In the genomic region with DNA sequence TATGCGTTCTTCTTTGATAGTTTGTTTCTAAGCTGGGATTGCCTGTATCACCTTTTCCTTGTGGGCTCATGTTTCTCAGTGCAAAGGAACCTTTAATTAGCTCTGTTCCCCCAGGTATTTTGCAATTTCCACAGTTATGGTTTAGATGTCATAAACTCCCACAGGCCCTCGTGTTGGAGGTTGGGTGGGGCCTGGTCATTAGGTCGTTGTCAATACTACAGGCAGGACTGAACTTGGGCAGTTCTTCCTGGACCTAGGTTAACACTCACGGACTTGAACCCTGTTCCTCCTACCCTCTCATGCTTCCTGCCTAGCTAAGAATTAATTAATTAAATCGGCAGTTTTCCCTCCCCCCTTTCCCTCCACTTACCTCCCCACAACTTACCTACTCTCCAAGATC, we compare ENCODE assay signal across 23 mouse cellular contexts.
DNase-seq lines count a peak whose midpoint lies in the region; ATAC-seq and TF ChIP-seq lines count a peak whose summit lies in the region.
"Had no signal": no experiment of that assay in that cellular context is flagged by ENCODE, and none has a peak within 500 bp of the region (broad histone marks: within the 10 kb centered on the region; RNA-seq: fewer than 3 reads in every experiment).

No protein-coding gene starts in this region.

- H3K4me1 ChIP-seq in heart, embryonic 10.5 days = peaks cover 6% of the 10 kb centered on the region; the same call in 1 of the 2 replicates
- H3K4me1 ChIP-seq in intestine, embryonic 16.5 days (ENCODE audit: control insufficient read depth, insufficient read depth, low read length) = peaks cover 13% of the 10 kb centered on the region; the same call in 1 of the 2 replicates
- H3K4me1 ChIP-seq: embryonic facial prominence, embryonic 12.5 days had no signal

- no peak for TF ChIP-seq POLR2A in myocyte (IDR thresholded peaks at IDR 0.05; ENCODE audit: insufficient read length, low read depth)

- H3K4me3 ChIP-seq in heart, embryonic 10.5 days = no peak overlapping the region
- no peak overlapping the region for H3K4me3 ChIP-seq in intestine, embryonic 16.5 days (ENCODE audit: low read length)
- no peak overlapping the region for H3K4me3 ChIP-seq in myocyte
- H3K4me3 ChIP-seq: embryonic facial prominence, embryonic 12.5 days; embryonic facial prominence, embryonic 15.5 days; erythroblast, embryonic 14.5 days; forebrain, embryonic 10.5 days; forebrain, embryonic 12.5 days had no signal

- WGBS in heart, embryonic 10.5 days = 72% methylated on average over 5 of the region's 5 CpGs
- WGBS in intestine, embryonic 16.5 days = 63% methylated on average over 5 of the region's 5 CpGs

- no peak overlapping the region for H3K4me2 ChIP-seq in intestine, embryonic 16.5 days (ENCODE audit: low read depth, low read length)
- peak overlapping the region; percentile 36 for H3K4me2 ChIP-seq in myocyte (ENCODE audit: low read depth)
- H3K4me2 ChIP-seq: embryonic facial prominence, embryonic 12.5 days; embryonic facial prominence, embryonic 15.5 days; forebrain, embryonic 12.5 days had no signal

- H3K9me3 ChIP-seq in heart, embryonic 10.5 days = no peaks in the 10 kb centered on the region
- H3K9me3 ChIP-seq in intestine, embryonic 16.5 days (ENCODE audit: control insufficient read depth, low read length) = no peaks in the 10 kb centered on the region
- H3K9me3 ChIP-seq: embryonic facial prominence, embryonic 12.5 days; embryonic facial prominence, embryonic 15.5 days; forebrain, embryonic 10.5 days; forebrain, embryonic 12.5 days had no signal

- H3ac ChIP-seq in myocyte (ENCODE audit: control insufficient read depth, insufficient read length) = no peak overlapping the region

- peak; percentile 11 for DNase-seq in heart, embryonic 10.5 days (ENCODE audit: low spot score)
- no peak for DNase-seq in heart, postnatal 14 days
- DNase-seq in urinary bladder, adult 18-20 months (ENCODE audit: low spot score in 2 of 2) = no peak
- DNase-seq in layer of hippocampus, adult 9-10 months (ENCODE audit: low spot score) = no peak
- DNase-seq: adrenal gland, adult 2 months; adrenal gland, postnatal 10 days; adrenal gland, postnatal 25 days; cerebellum, adult 11 months; cerebellum, adult 18-20 months; cerebellum, adult 8-10 months; cerebellum, adult 9-11 months; cerebellum, postnatal 14 days; cerebellum, postnatal 36 days; embryo, embryonic 11 days had no signal

- H3K36me3 ChIP-seq in heart, embryonic 10.5 days = no peaks in the 10 kb centered on the region
- H3K36me3 ChIP-seq in intestine, embryonic 16.5 days (ENCODE audit: control insufficient read depth, insufficient read depth, low read length) = no peaks in the 10 kb centered on the region
- H3K36me3 ChIP-seq in myocyte (ENCODE audit: control insufficient read depth, insufficient read depth) = no peaks in the 10 kb centered on the region
- H3K36me3 ChIP-seq: embryonic facial prominence, embryonic 12.5 days; embryonic facial prominence, embryonic 15.5 days; forebrain, embryonic 10.5 days; forebrain, embryonic 12.5 days had no signal

- no peak overlapping the region for H3K27ac ChIP-seq in heart, embryonic 10.5 days
- no peak overlapping the region for H3K27ac ChIP-seq in intestine, embryonic 16.5 days (ENCODE audit: low read length)
- H3K27ac ChIP-seq: embryonic facial prominence, embryonic 12.5 days; embryonic facial prominence, embryonic 15.5 days; forebrain, embryonic 10.5 days; forebrain, embryonic 12.5 days had no signal

- peaks cover 5% of the 10 kb centered on the region; the same call in 1 of the 2 replicates for H3K27me3 ChIP-seq in heart, embryonic 10.5 days (ENCODE audit: insufficient read depth, poor library complexity, severe bottlenecking)
- H3K27me3 ChIP-seq in intestine, embryonic 16.5 days (replicated peaks; ENCODE audit: control insufficient read depth, insufficient read depth, low read length) = no peaks in the 10 kb centered on the region
- no peaks in the 10 kb centered on the region for H3K27me3 ChIP-seq in myocyte (ENCODE audit: control insufficient read depth, insufficient read depth, insufficient read length)
- H3K27me3 ChIP-seq: embryonic facial prominence, embryonic 12.5 days; embryonic facial prominence, embryonic 15.5 days; forebrain, embryonic 12.5 days had no signal

- intact Hi-C loops in heart, postnatal 14 days (cut with DNase I) = no loop called here

- ATAC-seq in intestine, embryonic 16.5 days = peak; percentile 83
- ATAC-seq: forebrain, embryonic 14.5 days; forebrain, embryonic 16.5 days had no signal

- no peaks in the 10 kb centered on the region for H3K79me2 ChIP-seq in myocyte (ENCODE audit: control insufficient read depth, insufficient read depth)

- no peak overlapping the region for H3K9ac ChIP-seq in intestine, embryonic 16.5 days (ENCODE audit: low read depth, low read length)
- H3K9ac ChIP-seq: embryonic facial prominence, embryonic 12.5 days; embryonic facial prominence, embryonic 15.5 days; forebrain, embryonic 12.5 days had no signal

TF ChIP-seq in myocyte, 11 proteins besides CTCF, POLR2A, EP300 and RAD21:
- no peak for TF ChIP-seq USF1 (IDR thresholded peaks at IDR 0.05; ENCODE audit: low read depth)
- TF ChIP-seq CEBPB (IDR thresholded peaks at IDR 0.05; ENCODE audit: insufficient read depth, poor library complexity, severe bottlenecking) = no peak
- TF ChIP-seq REST (IDR thresholded peaks at IDR 0.05; ENCODE audit: insufficient read depth, insufficient read length) = no peak
- no peak for TF ChIP-seq MYOG (IDR thresholded peaks at IDR 0.05; ENCODE audit: control insufficient read depth in 1 of 3, insufficient read depth in 1 of 3, insufficient read length in 2 of 3, low read depth in 2 of 3)
- TF ChIP-seq TCF12 (IDR thresholded peaks at IDR 0.05; ENCODE audit: insufficient read depth, poor library complexity, severe bottlenecking) = no peak
- TF ChIP-seq MAX (IDR thresholded peaks at IDR 0.05; ENCODE audit: low read depth) = no peak
- no peak for TF ChIP-seq POLR2AphosphoS2 (IDR thresholded peaks at IDR 0.05; ENCODE audit: insufficient read length, low read depth)
- no peak for TF ChIP-seq TCF3 (IDR thresholded peaks at IDR 0.05; ENCODE audit: insufficient read length, low read depth)
- TF ChIP-seq E2F4 (IDR thresholded peaks at IDR 0.05; ENCODE audit: insufficient read depth) = no peak
- TF ChIP-seq SRF (IDR thresholded peaks at IDR 0.05; ENCODE audit: control insufficient read depth, insufficient read length, low read depth) = no peak
- no peak for TF ChIP-seq MYOD1 (IDR thresholded peaks at IDR 0.05; ENCODE audit: control insufficient read depth in 1 of 3, insufficient read length in 2 of 3, low read depth in 2 of 3)
